Mouse (Mus musculus) ovary, adult 10 weeks (tissue): ENCODE data around the gene Edem2. TPM values are rescaled to one million over a fixed set of nuclear protein-coding genes. Genes with fewer than 3 reads are reported as not detected.

ENCODE experiments used
- polyA plus RNA-seq: library from polyadenylated mRNA; stranded (reverse); fragments of 350-450 nt; fragmentation: Illumina TruSeq; extraction: RNeasy Lipid Tissue Mini Kit (QIAGEN cat#74804); gene quantifications from one replicate; pipeline ENCODE4 v1.2.3, GENCODE M21; 2014

The Edem2 gene
- 8.2 TPM for polyA plus RNA-seq

GRCm38 (mm10) chr2:155729158-155729645 lies at the start of gene Edem2:
TSS of gene Edem2 (minus strand) at chr2:155729475.

GRCm38 (mm10) chr2:155774927-155775684 lies 45.8 kb upstream of the Edem2 start, which contains the start of gene Mmp24:
TSS of gene Mmp24 (plus strand) at chr2:155775342.

DNA sequence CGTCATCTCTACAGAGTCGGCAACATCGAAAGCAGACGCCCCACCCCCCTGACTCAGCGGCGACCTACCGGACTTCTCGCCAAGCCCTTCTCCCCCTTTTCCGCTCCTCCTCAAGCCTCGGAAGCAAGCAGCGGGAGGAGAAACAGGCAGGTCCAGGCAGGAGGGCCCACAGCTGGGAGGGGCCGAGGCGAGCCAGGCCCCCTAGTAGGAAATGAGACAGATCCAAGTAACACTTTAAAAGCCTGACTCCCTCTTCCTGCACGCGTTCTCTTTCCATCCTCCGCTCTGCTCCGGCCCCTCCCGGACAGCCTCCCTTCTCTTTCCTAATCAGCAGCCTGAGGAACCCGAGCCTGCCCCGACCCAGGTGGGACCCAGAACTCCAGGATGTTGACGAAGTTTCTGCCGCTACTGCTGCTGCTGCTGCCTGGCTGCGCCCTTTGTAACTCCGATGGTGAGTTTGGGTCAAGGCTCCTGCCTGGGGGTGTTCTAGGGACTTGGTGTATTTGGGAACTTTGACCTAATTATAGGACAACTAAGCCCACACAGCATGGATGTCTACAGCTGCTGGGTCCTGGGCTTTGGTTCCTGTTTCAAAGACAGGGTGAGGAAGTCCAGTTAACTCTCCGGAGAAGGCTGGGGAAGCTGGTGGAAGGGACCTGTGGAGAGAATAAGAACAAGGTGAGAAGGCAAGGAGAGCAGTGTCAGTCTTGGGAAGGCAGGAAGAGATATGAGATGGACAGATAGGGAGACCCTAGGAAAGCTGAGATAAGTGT lies 21.9 kb upstream of the Edem2 start, which contains the start of gene Procr:
TSS of gene Procr (plus strand) at position 104 of the 773 bp plus-strand sequence.

GRCm38 (mm10) chr2:155735766-155736165 lies 6.5 kb upstream of the Edem2 start, which contains the start of gene Gm17581:
TSS of gene Gm17581 (minus strand) at chr2:155735866.

DNA sequence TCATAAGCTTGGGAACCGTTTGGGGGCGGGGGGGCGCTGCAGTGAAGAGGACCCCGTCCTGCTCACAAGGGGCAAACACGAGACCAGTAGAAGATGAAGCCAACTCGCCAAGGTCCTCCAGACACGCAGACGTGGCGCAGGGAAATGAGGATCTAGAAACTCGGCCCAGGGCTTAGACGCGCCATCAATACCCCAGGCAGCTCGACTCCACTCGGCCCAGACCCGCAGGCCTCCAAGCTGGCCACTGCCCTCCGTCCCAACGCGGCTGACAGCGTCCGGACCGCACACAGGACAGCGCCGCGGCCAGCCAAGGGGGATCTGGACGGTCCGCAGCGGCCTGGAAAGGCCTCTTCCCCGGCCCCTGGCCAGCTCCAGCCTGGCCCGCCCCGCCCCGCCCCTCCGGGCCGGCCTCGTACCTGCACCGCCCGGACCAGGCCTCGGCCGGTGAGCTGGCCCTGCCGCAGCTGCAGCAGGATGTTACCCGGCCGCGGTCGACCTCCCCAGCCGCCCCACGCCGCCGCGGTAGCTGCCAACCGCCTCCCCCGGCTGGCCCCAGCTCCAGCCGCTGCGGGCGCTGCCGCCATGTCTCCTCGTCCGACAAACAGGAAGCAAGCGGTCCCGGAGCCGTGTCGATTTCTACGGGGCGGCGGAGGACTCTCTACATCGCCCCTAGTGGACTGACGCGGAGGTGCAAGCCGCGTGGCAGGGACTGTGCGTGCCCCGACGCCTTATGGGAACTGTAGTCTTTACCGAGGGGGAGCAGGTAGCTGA lies 37.4 kb downstream of the Edem2 start, which contains the start of gene Trpc4ap:
TSS of gene Trpc4ap (minus strand) at position 662 of the 771 bp plus-strand sequence.

Other genes starting within 250 kb of the Edem2 start
- gene Acss2, start 211.5 kb downstream of the Edem2 start, polyA plus RNA-seq, result 8.0 TPM
- gene Ggt7, start 211.2 kb downstream of the Edem2 start, polyA plus RNA-seq, result not detected
- gene Gss, start 136.7 kb downstream of the Edem2 start, polyA plus RNA-seq, result 1.3 TPM
- not detected for gene Myh7b, start 118.3 kb downstream of the Edem2 start, polyA plus RNA-seq
- 133 TPM for gene Trpc4ap, start 37.1 kb downstream of the Edem2 start, polyA plus RNA-seq
- not detected for gene Gm17581, start 6.4 kb upstream of the Edem2 start, polyA plus RNA-seq
- gene Procr, start 21.6 kb upstream of the Edem2 start, polyA plus RNA-seq, result 5.0 TPM
- not detected for gene Mmp24, start 45.9 kb upstream of the Edem2 start, polyA plus RNA-seq
- gene BC029722, start 90.0 kb upstream of the Edem2 start, polyA plus RNA-seq, result 19.0 TPM
- gene Eif6, start 97.5 kb upstream of the Edem2 start, polyA plus RNA-seq, result 9.6 TPM
- gene Fam83c, start 105.4 kb upstream of the Edem2 start, polyA plus RNA-seq, result not detected
- 36.9 TPM for gene Uqcc1, start 200.8 kb upstream of the Edem2 start, polyA plus RNA-seq
- not detected for gene Gm15557, start 211.3 kb upstream of the Edem2 start, polyA plus RNA-seq
- not detected for gene Gdf5, start 215.9 kb upstream of the Edem2 start, polyA plus RNA-seq
- 2.1 TPM for gene Cep250, start 227.0 kb upstream of the Edem2 start, polyA plus RNA-seq